Mouse (Mus musculus) embryonic facial prominence, embryonic 13.5 days (tissue): ENCODE results near the gene Insm2. TPM values are rescaled to one million over a fixed set of nuclear protein-coding genes. Genes with fewer than 3 reads are reported as not detected.
"Not testable (repeated sequence)": the region's sequence is repeated elsewhere in the genome, so short reads cannot be mapped to it uniquely, and the experiment has no call there.

ENCODE experiments used
- ATAC-seq: fragments of 200-750 bp; cut with Nextera tagmentation; 2 replicates; pipeline ENCODE4 v1.8.0; 2017; ENCODE audit warnings: low read depth; ENCODE audit not compliant: insufficient number of reproducible peaks, insufficient read depth, low FRiP score, low TSS enrichment
- H3K27ac ChIP-seq: fragments of 300-500 bp; sonication (generic); 2 replicates; pipeline ENCODE4 v1.5.1; 2015; ENCODE audit warnings: moderate library complexity, mild to moderate bottlenecking, inconsistent platforms
- H3K27me3 ChIP-seq: fragments of 300-500 bp; sonication (generic); 2 replicates; pipeline ENCODE4 v1.6.1; 2015; ENCODE audit warnings: mild to moderate bottlenecking, inconsistent platforms
- H3K36me3 ChIP-seq: fragments of 300-500 bp; sonication (generic); 2 replicates; pipeline ENCODE4 v1.6.1; 2015; ENCODE audit warnings: mild to moderate bottlenecking, inconsistent platforms
- H3K4me1 ChIP-seq: fragments of 300-500 bp; sonication (generic); 2 replicates; pipeline ENCODE4 v1.6.1; 2015; ENCODE audit warnings: inconsistent platforms
- H3K4me2 ChIP-seq: fragments of 300-500 bp; sonication (generic); 2 replicates; pipeline ENCODE4 v1.6.1; 2015; ENCODE audit warnings: moderate library complexity, mild to moderate bottlenecking, inconsistent platforms
- H3K4me3 ChIP-seq: fragments of 300-500 bp; sonication (generic); 2 replicates; pipeline ENCODE4 v1.5.1; 2015; ENCODE audit warnings: mild to moderate bottlenecking, inconsistent platforms
- H3K9ac ChIP-seq: fragments of 300-500 bp; sonication (generic); 2 replicates; pipeline ENCODE4 v1.6.1; 2015; ENCODE audit warnings: mild to moderate bottlenecking, inconsistent platforms
- H3K9me3 ChIP-seq: fragments of 300-500 bp; sonication (generic); 2 replicates; pipeline ENCODE4 v1.6.1; 2016; ENCODE audit warnings: inconsistent platforms
- WGBS: fragments of 180-500 bp; shearing (Covaris S2); methylation state at CpG from one replicate; pipeline ENCODE4 v1.1.7; 2015; ENCODE audit warnings: mixed read lengths; 5-methylcytosine and 5-hydroxymethylcytosine counted together
- polyA plus RNA-seq: library from polyadenylated mRNA; unstranded; fragments of >200 nt; fragmentation: Nextera tagmentation; extraction: Ambion mirVana; gene quantifications from 2 replicates; pipeline ENCODE4 v1.2.1, GENCODE M21; 2015

The Insm2 gene
- polyA plus RNA-seq, 1 experiment from 2014 or later = not detected

- WGBS = 75% methylated on average over 6 of the region's 6 CpGs
- Histone ChIP-seq H3K9ac (no peak overlapping the region), H3K36me3 (no peaks in the 10 kb centered on the region), H3K4me2 (no peak overlapping the region), H3K9me3 (no peaks in the 10 kb centered on the region), H3K4me1 (no peaks in the 10 kb centered on the region), H3K27ac (no peak overlapping the region), H3K4me3 (no peak overlapping the region), H3K27me3 (no peaks in the 10 kb centered on the region)
- ATAC-seq = no peak
Observed at GRCm38 (mm10) chr12:55569676-55570075, 29.6 kb upstream of the Insm2 start.

- ATAC-seq = no peak
- 86% methylated on average over 9 of the region's 9 CpGs for WGBS
Observed at GRCm38 (mm10) chr12:55570646-55571045, 28.6 kb upstream of the Insm2 start.

GRCm38 (mm10) chr12:55571181-55571580 lies 28.0 kb upstream of the Insm2 start:
- Histone ChIP-seq H3K9ac (no peak overlapping the region), H3K4me2 (no peak overlapping the region), H3K36me3 (no peaks in the 10 kb centered on the region), H3K4me1 (no peaks in the 10 kb centered on the region), H3K27me3 (no peaks in the 10 kb centered on the region), H3K27ac (no peak overlapping the region), H3K4me3 (no peak overlapping the region), H3K9me3 (no peaks in the 10 kb centered on the region)
- ATAC-seq = no peak
- 79% methylated on average over 11 of the region's 11 CpGs for WGBS

More at GRCm38 (mm10) chr12:55570646-55571045, 28.6 kb upstream of the Insm2 start:
- no peaks in the 10 kb centered on the region for H3K4me1 ChIP-seq
- H3K9ac ChIP-seq = no peak overlapping the region
- H3K27ac ChIP-seq = no peak overlapping the region
- H3K36me3 ChIP-seq = no peaks in the 10 kb centered on the region
- no peak overlapping the region for H3K4me3 ChIP-seq
- no peak overlapping the region for H3K4me2 ChIP-seq
- H3K27me3 ChIP-seq = no peaks in the 10 kb centered on the region
- H3K9me3 ChIP-seq = no peaks in the 10 kb centered on the region

- WGBS = 86% methylated on average over 10 of the region's 10 CpGs
- Histone ChIP-seq H3K36me3 (no peaks in the 10 kb centered on the region), H3K27me3 (no peaks in the 10 kb centered on the region), H3K4me1 (no peaks in the 10 kb centered on the region), H3K4me2 (no peak overlapping the region), H3K4me3 (no peak overlapping the region), H3K27ac (no peak overlapping the region), H3K9me3 (no peaks in the 10 kb centered on the region), H3K9ac (no peak overlapping the region)
- ATAC-seq = no peak
Observed at GRCm38 (mm10) chr12:55571661-55572060, 27.6 kb upstream of the Insm2 start.

GRCm38 (mm10) chr12:55573089-55573488 lies 26.1 kb upstream of the Insm2 start:
- H3K4me1 ChIP-seq = no peaks in the 10 kb centered on the region
- no peak for ATAC-seq
- H3K27ac ChIP-seq = no peak overlapping the region
- no peaks in the 10 kb centered on the region for H3K9me3 ChIP-seq
- H3K9ac ChIP-seq = no peak overlapping the region
- H3K36me3 ChIP-seq = no peaks in the 10 kb centered on the region
- no peaks in the 10 kb centered on the region for H3K27me3 ChIP-seq
- H3K4me3 ChIP-seq = no peak overlapping the region
- H3K4me2 ChIP-seq = no peak overlapping the region

- H3K9ac ChIP-seq = no peak overlapping the region
- H3K4me2 ChIP-seq = no peak overlapping the region
- H3K36me3 ChIP-seq = no peaks in the 10 kb centered on the region
- H3K9me3 ChIP-seq = no peaks in the 10 kb centered on the region
- no peak overlapping the region for H3K4me3 ChIP-seq
- no peaks in the 10 kb centered on the region for H3K4me1 ChIP-seq
- WGBS = 6% methylated on average over 6 of the region's 6 CpGs
- no peak overlapping the region for H3K27ac ChIP-seq
- H3K27me3 ChIP-seq = no peaks in the 10 kb centered on the region
- no peak for ATAC-seq
Observed at GRCm38 (mm10) chr12:55573794-55574193, 25.4 kb upstream of the Insm2 start.

GRCm38 (mm10) chr12:55586936-55587335 lies 12.3 kb upstream of the Insm2 start:
- not testable (repeated sequence) for H3K9me3 ChIP-seq, H3K4me2 ChIP-seq, H3K27ac ChIP-seq, H3K4me3 ChIP-seq, H3K4me1 ChIP-seq, H3K36me3 ChIP-seq, H3K9ac ChIP-seq, H3K27me3 ChIP-seq, ATAC-seq
- 52% methylated on average over 9 of the region's 9 CpGs for WGBS

- no peak for ATAC-seq
- H3K4me3 ChIP-seq = peak overlapping the region; percentile 49
- peaks cover 68% of the 10 kb centered on the region for H3K27me3 ChIP-seq
- no peak overlapping the region for H3K9ac ChIP-seq
- no peaks in the 10 kb centered on the region for H3K9me3 ChIP-seq
- no peaks in the 10 kb centered on the region for H3K36me3 ChIP-seq
- H3K4me2 ChIP-seq = peak overlapping the region; percentile 85
- WGBS = 6% methylated on average over 7 of the region's 7 CpGs
- H3K4me1 ChIP-seq = peaks cover 23% of the 10 kb centered on the region
- no peak overlapping the region for H3K27ac ChIP-seq
Observed at GRCm38 (mm10) chr12:55598537-55598886, 715 bp upstream of the Insm2 start.

- H3K9me3 ChIP-seq = no peaks in the 10 kb centered on the region
- peaks cover 23% of the 10 kb centered on the region for H3K4me1 ChIP-seq
- no peak overlapping the region for H3K27ac ChIP-seq
- under 1% methylated on average over 108 of the region's 109 CpGs for WGBS
- peak; percentile 87 for ATAC-seq
- H3K36me3 ChIP-seq = peaks cover 3% of the 10 kb centered on the region; the same call in 1 of the 2 replicates
- H3K4me3 ChIP-seq = peak overlapping the region; percentile 49
- H3K27me3 ChIP-seq = peaks cover 65% of the 10 kb centered on the region
- peak overlapping the region; percentile 85 for H3K4me2 ChIP-seq
- no peak overlapping the region for H3K9ac ChIP-seq
Observed at GRCm38 (mm10) chr12:55599639-55600502, 644 bp downstream of the Insm2 start.

- Histone ChIP-seq H3K9me3 (no peaks in the 10 kb centered on the region), H3K4me1 (peaks cover 23% of the 10 kb centered on the region), H3K4me2 (peak overlapping the region; percentile 85), H3K9ac (no peak overlapping the region), H3K27me3 (peaks cover 65% of the 10 kb centered on the region), H3K4me3 (peak overlapping the region; percentile 49), H3K36me3 (peaks cover 8% of the 10 kb centered on the region; the same call in 1 of the 2 replicates), H3K27ac (no peak overlapping the region)
- WGBS = 3% methylated on average over 42 of the region's 42 CpGs
- peak; percentile 11; the same call in 1 of the 2 replicates for ATAC-seq
Observed at GRCm38 (mm10) chr12:55600503-55600994, 1.3 kb downstream of the Insm2 start.

- peaks cover 28% of the 10 kb centered on the region for H3K27me3 ChIP-seq
- H3K4me2 ChIP-seq = no peak overlapping the region
- H3K9ac ChIP-seq = no peak overlapping the region
- no peaks in the 10 kb centered on the region for H3K9me3 ChIP-seq
- peaks cover 8% of the 10 kb centered on the region; the same call in 1 of the 2 replicates for H3K36me3 ChIP-seq
- H3K27ac ChIP-seq = no peak overlapping the region
- peaks cover 14% of the 10 kb centered on the region for H3K4me1 ChIP-seq
- WGBS = 75% methylated on average over 3 of the region's 3 CpGs
- no peak for ATAC-seq
- no peak overlapping the region for H3K4me3 ChIP-seq
Observed at GRCm38 (mm10) chr12:55604411-55604810, 5.2 kb downstream of the Insm2 start.

- 36% methylated on average over 4 of the region's 4 CpGs for WGBS
- H3K9me3 ChIP-seq = no peaks in the 10 kb centered on the region
- H3K27ac ChIP-seq = no peak overlapping the region
- H3K4me1 ChIP-seq = no peaks in the 10 kb centered on the region
- ATAC-seq = no peak
- H3K4me2 ChIP-seq = no peak overlapping the region
- no peak overlapping the region for H3K4me3 ChIP-seq
- no peaks in the 10 kb centered on the region for H3K27me3 ChIP-seq
- no peak overlapping the region for H3K9ac ChIP-seq
- H3K36me3 ChIP-seq = peaks cover 8% of the 10 kb centered on the region; the same call in 1 of the 2 replicates
Observed at GRCm38 (mm10) chr12:55607902-55608301, 8.7 kb downstream of the Insm2 start.
